Mouse (Mus musculus) heart, adult 2 months (tissue): ENCODE measurements around the gene Msh6. TPM values are rescaled to one million over a fixed set of nuclear protein-coding genes. Genes with fewer than 3 reads are reported as not detected.
"Not testable (repeated sequence)": the region's sequence is repeated elsewhere in the genome, so short reads cannot be mapped to it uniquely, and the experiment has no call there.

Experiments used
- DNase-seq, 2 experiments: peaks; one replicate each; pipeline ENCODE4 v3.0.0; 2021
- H3K27ac ChIP-seq: fragments of 200-600 bp; 2 replicates; pipeline ENCODE4 v1.8.1; 2022
- H3K27me3 ChIP-seq: fragments of 200-500 bp; 2 replicates; pipeline ENCODE4 v1.6.1; 2012; ENCODE audit warnings: mild to moderate bottlenecking, low read length, inconsistent platforms, mixed read lengths; ENCODE audit not compliant: control insufficient read depth, insufficient read depth
- H3K36me3 ChIP-seq: fragments of 200-500 bp; 2 replicates; pipeline ENCODE4 v1.6.1; 2012; ENCODE audit warnings: low read length, inconsistent platforms; ENCODE audit not compliant: control insufficient read depth, insufficient read depth
- H3K4me1 ChIP-seq: fragments of 200-500 bp; 2 replicates; pipeline ENCODE4 v1.6.1; 2011; ENCODE audit warnings: low read length; ENCODE audit not compliant: control insufficient read depth, insufficient read depth
- H3K4me3 ChIP-seq: fragments of 200-600 bp; 2 replicates; pipeline ENCODE4 v1.8.1; 2022
- H3K79me2 ChIP-seq: fragments of 200-500 bp; replicated peaks from 2 replicates; pipeline ENCODE4 v1.6.1; 2012; ENCODE audit warnings: mild to moderate bottlenecking, inconsistent platforms, low read length, moderate library complexity, mixed read lengths; ENCODE audit not compliant: control insufficient read depth, insufficient read depth
- H3K9ac ChIP-seq: fragments of 200-500 bp; 2 replicates; pipeline ENCODE4 v1.6.1; 2012; ENCODE audit warnings: low read depth, mild to moderate bottlenecking, control low read depth, inconsistent platforms, low read length, mixed read lengths
- CTCF ChIP-seq: fragments of 200-600 bp; IDR thresholded peaks from 2 replicates; pipeline ENCODE4 v1.8.1; 2022; ENCODE audit warnings: antibody characterized with exemption, mild to moderate bottlenecking, moderate library complexity
- EP300 ChIP-seq: fragments of 200-500 bp; IDR thresholded peaks from 2 replicates; pipeline ENCODE4 v1.6.1; 2011; ENCODE audit warnings: low read depth, low read length, control low read depth; ENCODE audit not compliant: insufficient read depth
- POLR2A ChIP-seq: fragments of 200-500 bp; IDR thresholded peaks from 2 replicates; pipeline ENCODE4 v1.6.1; 2011; ENCODE audit warnings: mild to moderate bottlenecking, low read depth, low read length, control low read depth; ENCODE audit not compliant: insufficient read depth
- WGBS: fragments of 180-500 bp; shearing (Covaris S2); methylation state at CpG from one replicate; pipeline ENCODE4 v1.1.7; 2018; 5-methylcytosine and 5-hydroxymethylcytosine counted together
- intact Hi-C: fragments of 180-260 bp; cut with DNase I; formaldehyde crosslinking; loops from one replicate; pipeline ENCODE4 v1.15.1; 2025
- polyA plus RNA-seq: library from polyadenylated mRNA; depleted of rRNA; stranded (reverse); fragments of >200 nt; gene quantifications from 2 replicates; pipeline ENCODE4 v1.2.3, GENCODE M21; 2012
- total RNA-seq, 2 experiments: library from RNA; stranded (reverse); gene quantifications; 2 replicates each; pipeline ENCODE4 v1.2.3; 2021

Msh6 gene
- total and polyA plus RNA-seq, 3 experiments = 1.5 to 8.6 (median 8.2) TPM

GRCm38 (mm10) chr17:87993338-87993737, 18.5 kb downstream of the Msh6 start:
- H3K27me3 ChIP-seq = no peaks in the 10 kb centered on the region
- no peak for DNase-seq
- no peak for TF ChIP-seq EP300
- no peak for TF ChIP-seq POLR2A
- no peak for TF ChIP-seq CTCF
- no peak overlapping the region for H3K9ac ChIP-seq
- H3K4me3 ChIP-seq = no peak overlapping the region
- H3K79me2 ChIP-seq = no peaks in the 10 kb centered on the region
- intact Hi-C loops = no loop called here
- peaks cover 7% of the 10 kb centered on the region for H3K36me3 ChIP-seq
- H3K27ac ChIP-seq = no peak overlapping the region
- whole genome bisulfite sequencing = 71% methylated on average over 1 of the region's 1 CpGs
- H3K4me1 ChIP-seq = no peaks in the 10 kb centered on the region

GRCm38 (mm10) chr17:87997808-87998207, 22.9 kb downstream of the Msh6 start:
- WGBS = 89% methylated on average over 4 of the region's 4 CpGs
- H3K79me2 ChIP-seq = no peaks in the 10 kb centered on the region
- H3K36me3 ChIP-seq = peaks cover 5% of the 10 kb centered on the region
- DNase-seq = no peak
- intact Hi-C loops = no loop called here
- no peaks in the 10 kb centered on the region for H3K4me1 ChIP-seq
- H3K4me3 ChIP-seq = no peak overlapping the region
- no peaks in the 10 kb centered on the region for H3K27me3 ChIP-seq
- H3K9ac ChIP-seq = no peak overlapping the region
- no peak for TF ChIP-seq POLR2A
- TF ChIP-seq EP300 = no peak
- TF ChIP-seq CTCF = no peak
- H3K27ac ChIP-seq = no peak overlapping the region

- Histone ChIP-seq H3K79me2 (no peaks in the 10 kb centered on the region), H3K9ac (no peak overlapping the region), H3K27ac (no peak overlapping the region), H3K27me3 (no peaks in the 10 kb centered on the region), H3K36me3 (no peaks in the 10 kb centered on the region), H3K4me3 (no peak overlapping the region), H3K4me1 (no peaks in the 10 kb centered on the region)
- TF ChIP-seq EP300 (no peak), POLR2A (no peak), CTCF (no peak)
- 93% methylated on average over 1 of the region's 1 CpGs for WGBS
- intact Hi-C loops = no loop called here
- DNase-seq = no peak
Observed at GRCm38 (mm10) chr17:88004892-88005291, 30.0 kb downstream of the Msh6 start.

DNA sequence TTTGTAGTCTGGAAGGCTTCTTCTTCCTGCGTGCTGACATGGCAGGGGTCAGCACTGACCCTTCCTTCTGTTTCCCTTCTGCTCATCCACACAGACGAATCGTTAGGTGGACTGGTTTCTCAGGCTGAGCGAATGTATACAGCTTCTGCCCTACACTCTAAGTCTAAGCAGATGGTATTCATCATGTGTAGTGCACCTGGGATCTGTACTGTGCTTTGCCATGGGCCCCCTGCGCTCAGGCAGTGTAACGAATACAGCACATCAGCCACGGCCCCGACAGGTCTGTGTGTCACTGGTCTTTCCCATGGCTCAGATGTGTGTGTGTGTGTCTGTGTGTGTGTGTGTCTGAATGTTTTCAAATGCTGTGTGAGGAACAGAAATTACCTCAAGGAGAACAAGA, 32.1 kb downstream of the Msh6 start:
- no peaks in the 10 kb centered on the region for H3K4me1 ChIP-seq
- no peak for TF ChIP-seq POLR2A
- WGBS = 88% methylated on average over 8 of the region's 8 CpGs
- H3K27me3 ChIP-seq = no peaks in the 10 kb centered on the region
- DNase-seq = no peak
- H3K27ac ChIP-seq = no peak overlapping the region
- no peak overlapping the region for H3K9ac ChIP-seq
- intact Hi-C loops = no loop called here
- H3K4me3 ChIP-seq = no peak overlapping the region
- no peaks in the 10 kb centered on the region for H3K79me2 ChIP-seq
- H3K36me3 ChIP-seq = no peaks in the 10 kb centered on the region; the same call in 1 of the 2 replicates

GRCm38 (mm10) chr17:88014456-88014855, 39.6 kb downstream of the Msh6 start:
- 0 out of 2 replicates have a peak, but pooled peaks cover 1% of the 10 kb centered on the region for H3K79me2 ChIP-seq
- no peak overlapping the region for H3K9ac ChIP-seq
- DNase-seq = no peak
- intact Hi-C loops = no loop called here
- H3K4me3 ChIP-seq = no peak overlapping the region
- 67% methylated on average over 1 of the region's 1 CpGs for WGBS
- H3K36me3 ChIP-seq = no peaks in the 10 kb centered on the region; the same call in 1 of the 2 replicates
- no peaks in the 10 kb centered on the region for H3K27me3 ChIP-seq
- H3K27ac ChIP-seq = no peak overlapping the region
- TF ChIP-seq POLR2A (no peak), EP300 (no peak), CTCF (no peak)
- peaks cover 3% of the 10 kb centered on the region; the same call in 1 of the 2 replicates for H3K4me1 ChIP-seq

- H3K79me2 ChIP-seq, H3K4me1 ChIP-seq, H3K4me3 ChIP-seq, DNase-seq, H3K27me3 ChIP-seq, H3K9ac ChIP-seq, intact Hi-C loops, H3K36me3 ChIP-seq, H3K27ac ChIP-seq: not testable (repeated sequence)
- 91% methylated on average over 8 of the region's 8 CpGs for WGBS
Observed at GRCm38 (mm10) chr17:88016027-88016426, 41.2 kb downstream of the Msh6 start.
